Mouse (Mus musculus): ENCODE data around the gene Myo7a. TPM values are rescaled to one million over a fixed set of nuclear protein-coding genes. Genes with fewer than 3 reads are reported as not detected.

Myo7a gene
- polyA plus RNA-seq, 1 experiment, result 8.0 TPM

- Histone ChIP-seq H3K4me3 (ENCODE audit: low read depth, low read length) (no peak overlapping the region), H3K9ac (ENCODE audit: low read depth, poor library complexity, severe bottlenecking) (no peak overlapping the region), H3K4me1 (ENCODE audit: control insufficient read depth, insufficient read depth, low read length) (no peaks in the 10 kb centered on the region), H3K36me3 (ENCODE audit: control insufficient read depth, insufficient read depth, low read length, poor library complexity, severe bottlenecking) (no peaks in the 10 kb centered on the region), H3K27me3 (ENCODE audit: control insufficient read depth, insufficient read depth, low read length, poor library complexity, severe bottlenecking) (no peaks in the 10 kb centered on the region), H3K9me3 (replicated peaks; ENCODE audit: control insufficient read depth, insufficient read depth, low read length, poor library complexity, severe bottlenecking) (peaks cover 3% of the 10 kb centered on the region; the same call in 1 of the 2 replicates), H3K27ac (ENCODE audit: insufficient read depth, low read length) (no peak overlapping the region)
- TF ChIP-seq EP300 (IDR thresholded peaks at IDR 0.05; ENCODE audit: insufficient read depth, low read depth, low read length), result no peak
- TF ChIP-seq CTCF (IDR thresholded peaks at IDR 0.05; ENCODE audit: low read depth, low read length), result no peak
- no peak for TF ChIP-seq POLR2A (IDR thresholded peaks at IDR 0.05; ENCODE audit: insufficient read depth, low read length)
Measured at GRCm38 (mm10) chr7:98095852-98096251, 23.5 kb downstream of the Myo7a start.

GRCm38 (mm10) chr7:98086346-98086745 lies 33.0 kb downstream of the Myo7a start:
- Histone ChIP-seq H3K27ac (ENCODE audit: insufficient read depth, low read length) (no peak overlapping the region), H3K9me3 (replicated peaks; ENCODE audit: control insufficient read depth, insufficient read depth, low read length, poor library complexity, severe bottlenecking) (no peaks in the 10 kb centered on the region), H3K4me3 (ENCODE audit: low read depth, low read length) (no peak overlapping the region), H3K9ac (ENCODE audit: low read depth, poor library complexity, severe bottlenecking) (no peak overlapping the region), H3K36me3 (ENCODE audit: control insufficient read depth, insufficient read depth, low read length, poor library complexity, severe bottlenecking) (no peaks in the 10 kb centered on the region), H3K4me1 (ENCODE audit: control insufficient read depth, insufficient read depth, low read length) (no peaks in the 10 kb centered on the region), H3K27me3 (ENCODE audit: control insufficient read depth, insufficient read depth, low read length, poor library complexity, severe bottlenecking) (no peaks in the 10 kb centered on the region)
- TF ChIP-seq CTCF (IDR thresholded peaks at IDR 0.05; ENCODE audit: low read depth, low read length), result peak; percentile 58
- TF ChIP-seq POLR2A (IDR thresholded peaks at IDR 0.05; ENCODE audit: insufficient read depth, low read length), result no peak

- H3K9me3 ChIP-seq (replicated peaks; ENCODE audit: control insufficient read depth, insufficient read depth, low read length, poor library complexity, severe bottlenecking), result no peaks in the 10 kb centered on the region
- no peak overlapping the region for H3K9ac ChIP-seq (ENCODE audit: low read depth, poor library complexity, severe bottlenecking)
- H3K4me3 ChIP-seq (ENCODE audit: low read depth, low read length), result no peak overlapping the region
- no peak for TF ChIP-seq EP300 (IDR thresholded peaks at IDR 0.05; ENCODE audit: insufficient read depth, low read depth, low read length)
- TF ChIP-seq POLR2A (IDR thresholded peaks at IDR 0.05; ENCODE audit: insufficient read depth, low read length), result no peak
- TF ChIP-seq CTCF (IDR thresholded peaks at IDR 0.05; ENCODE audit: low read depth, low read length), result no peak
- H3K27ac ChIP-seq (ENCODE audit: insufficient read depth, low read length), result no peak overlapping the region
- H3K36me3 ChIP-seq (ENCODE audit: control insufficient read depth, insufficient read depth, low read length, poor library complexity, severe bottlenecking), result no peaks in the 10 kb centered on the region
- no peaks in the 10 kb centered on the region for H3K4me1 ChIP-seq (ENCODE audit: control insufficient read depth, insufficient read depth, low read length)
- no peaks in the 10 kb centered on the region for H3K27me3 ChIP-seq (ENCODE audit: control insufficient read depth, insufficient read depth, low read length, poor library complexity, severe bottlenecking)
Measured at GRCm38 (mm10) chr7:98085314-98085713, 34.0 kb downstream of the Myo7a start.

- H3K9ac ChIP-seq (ENCODE audit: low read depth, poor library complexity, severe bottlenecking), result no peak overlapping the region
- no peaks in the 10 kb centered on the region for H3K36me3 ChIP-seq (ENCODE audit: control insufficient read depth, insufficient read depth, low read length, poor library complexity, severe bottlenecking)
- H3K4me3 ChIP-seq (ENCODE audit: low read depth, low read length), result no peak overlapping the region
- H3K4me1 ChIP-seq (ENCODE audit: control insufficient read depth, insufficient read depth, low read length), result no peaks in the 10 kb centered on the region
- no peaks in the 10 kb centered on the region for H3K9me3 ChIP-seq (replicated peaks; ENCODE audit: control insufficient read depth, insufficient read depth, low read length, poor library complexity, severe bottlenecking)
- H3K27me3 ChIP-seq (ENCODE audit: control insufficient read depth, insufficient read depth, low read length, poor library complexity, severe bottlenecking), result no peaks in the 10 kb centered on the region
- TF ChIP-seq POLR2A (IDR thresholded peaks at IDR 0.05; ENCODE audit: insufficient read depth, low read length), result no peak
- TF ChIP-seq CTCF (IDR thresholded peaks at IDR 0.05; ENCODE audit: low read depth, low read length), result no peak
- no peak for TF ChIP-seq EP300 (IDR thresholded peaks at IDR 0.05; ENCODE audit: insufficient read depth, low read depth, low read length)
- H3K27ac ChIP-seq (ENCODE audit: insufficient read depth, low read length), result no peak overlapping the region
Measured at GRCm38 (mm10) chr7:98084541-98085293, 34.6 kb downstream of the Myo7a start.

GRCm38 (mm10) chr7:98082376-98082775 lies 36.9 kb downstream of the Myo7a start:
- Histone ChIP-seq H3K27ac (ENCODE audit: insufficient read depth, low read length) (no peak overlapping the region), H3K4me3 (ENCODE audit: low read depth, low read length) (no peak overlapping the region), H3K4me1 (ENCODE audit: control insufficient read depth, insufficient read depth, low read length) (no peaks in the 10 kb centered on the region), H3K9ac (ENCODE audit: low read depth, poor library complexity, severe bottlenecking) (no peak overlapping the region), H3K27me3 (ENCODE audit: control insufficient read depth, insufficient read depth, low read length, poor library complexity, severe bottlenecking) (no peaks in the 10 kb centered on the region), H3K36me3 (ENCODE audit: control insufficient read depth, insufficient read depth, low read length, poor library complexity, severe bottlenecking) (no peaks in the 10 kb centered on the region), H3K9me3 (replicated peaks; ENCODE audit: control insufficient read depth, insufficient read depth, low read length, poor library complexity, severe bottlenecking) (no peaks in the 10 kb centered on the region)
- no peak for TF ChIP-seq CTCF (IDR thresholded peaks at IDR 0.05; ENCODE audit: low read depth, low read length)
- no peak for TF ChIP-seq POLR2A (IDR thresholded peaks at IDR 0.05; ENCODE audit: insufficient read depth, low read length)
- TF ChIP-seq EP300 (IDR thresholded peaks at IDR 0.05; ENCODE audit: insufficient read depth, low read depth, low read length), result no peak

GRCm38 (mm10) chr7:98077453-98077852 lies 41.9 kb downstream of the Myo7a start:
- Histone ChIP-seq H3K27ac (ENCODE audit: insufficient read depth, low read length) (no peak overlapping the region), H3K36me3 (ENCODE audit: control insufficient read depth, insufficient read depth, low read length, poor library complexity, severe bottlenecking) (no peaks in the 10 kb centered on the region), H3K4me1 (ENCODE audit: control insufficient read depth, insufficient read depth, low read length) (no peaks in the 10 kb centered on the region), H3K27me3 (ENCODE audit: control insufficient read depth, insufficient read depth, low read length, poor library complexity, severe bottlenecking) (no peaks in the 10 kb centered on the region), H3K4me3 (ENCODE audit: low read depth, low read length) (no peak overlapping the region), H3K9ac (ENCODE audit: low read depth, poor library complexity, severe bottlenecking) (no peak overlapping the region), H3K9me3 (replicated peaks; ENCODE audit: control insufficient read depth, insufficient read depth, low read length, poor library complexity, severe bottlenecking) (no peaks in the 10 kb centered on the region)
- TF ChIP-seq CTCF (IDR thresholded peaks at IDR 0.05; ENCODE audit: low read depth, low read length), result no peak
- no peak for TF ChIP-seq EP300 (IDR thresholded peaks at IDR 0.05; ENCODE audit: insufficient read depth, low read depth, low read length)
- no peak for TF ChIP-seq POLR2A (IDR thresholded peaks at IDR 0.05; ENCODE audit: insufficient read depth, low read length)
